Mouse (Mus musculus) cerebellum, postnatal 36 days (tissue): ENCODE results near the gene Ccnjl.

ENCODE experiments used
- DNase-seq, 2 experiments: peaks; one replicate each; pipeline ENCODE4 v3.0.0; 2021 to 2022; ENCODE audit warnings: mixed read lengths in 2 of 2

Gene Ccnjl

GRCm38 (mm10) chr11:43626927-43627645, 98.5 kb downstream of the Ccnjl start:
- DNase-seq: peak; percentile 24 to 41

GRCm38 (mm10) chr11:43631645-43632044, 103.1 kb downstream of the Ccnjl start:
- no peak for DNase-seq

- DNase-seq: no peak
These were observed 104.0 kb downstream of the Ccnjl start for GRCm38 (mm10) chr11:43632566-43632965.

- DNase-seq: no peak
These were observed 104.6 kb downstream of the Ccnjl start for GRCm38 (mm10) chr11:43633165-43633564.

- peak in 1 of 2 experiments; percentile 20 for DNase-seq
These were observed 105.2 kb downstream of the Ccnjl start for GRCm38 (mm10) chr11:43633658-43634401.
